Mouse (Mus musculus) erythroblast, embryonic 14.5 days (primary cell): Measurements from ENCODE around the gene Aoah.

Experiments used
- GATA1 ChIP-seq: IDR thresholded peaks from 2 replicates; pipeline ENCODE4 v1.6.1; 2012; ENCODE audit warnings: low read length, inconsistent platforms, mixed read lengths
- TAL1 ChIP-seq: IDR thresholded peaks from 3 replicates; pipeline ENCODE4 v1.6.1; 2012; ENCODE audit warnings: low read length, inconsistent platforms, mixed read lengths

GRCm38 (mm10) chr13:21005238-21005637, 211.3 kb downstream of the Aoah start:
- TF ChIP-seq TAL1 (no peak), GATA1 (no peak)
